Mouse (Mus musculus) layer of hippocampus, adult 11-12 months (tissue): Measurements from ENCODE around the gene Ctnna3.

ENCODE experiments used
- DNase-seq: peaks from one replicate; pipeline ENCODE4 v3.0.0; 2022; ENCODE audit warnings: low spot score

Gene Ctnna3

GRCm38 (mm10) chr10:64076410-64077052 is 646.6 kb downstream of the Ctnna3 start:
- no peak for DNase-seq

GRCm38 (mm10) chr10:64082345-64082744 is 652.4 kb downstream of the Ctnna3 start:
- no peak for DNase-seq

GRCm38 (mm10) chr10:64083813-64084212 is 653.9 kb downstream of the Ctnna3 start:
- no peak for DNase-seq

DNA sequence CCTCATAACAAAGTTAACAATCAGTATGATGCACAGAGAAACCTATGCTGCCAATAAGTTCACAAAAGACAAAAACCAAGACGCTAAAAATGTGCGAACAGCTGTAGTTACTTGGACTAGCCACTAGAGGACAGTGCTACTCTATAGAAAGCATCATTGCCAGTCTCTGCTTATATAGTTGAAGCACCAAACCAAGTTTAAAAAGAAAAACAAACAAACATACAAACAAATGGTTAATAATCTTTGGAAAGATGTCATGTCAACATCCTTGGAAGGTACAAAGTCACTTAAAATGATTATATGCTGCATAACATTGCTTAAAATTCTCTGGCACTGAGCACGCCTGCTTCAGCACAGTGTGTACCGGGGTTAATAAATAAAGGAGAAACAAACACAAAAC is 654.6 kb downstream of the Ctnna3 start:
- no peak for DNase-seq

DNA sequence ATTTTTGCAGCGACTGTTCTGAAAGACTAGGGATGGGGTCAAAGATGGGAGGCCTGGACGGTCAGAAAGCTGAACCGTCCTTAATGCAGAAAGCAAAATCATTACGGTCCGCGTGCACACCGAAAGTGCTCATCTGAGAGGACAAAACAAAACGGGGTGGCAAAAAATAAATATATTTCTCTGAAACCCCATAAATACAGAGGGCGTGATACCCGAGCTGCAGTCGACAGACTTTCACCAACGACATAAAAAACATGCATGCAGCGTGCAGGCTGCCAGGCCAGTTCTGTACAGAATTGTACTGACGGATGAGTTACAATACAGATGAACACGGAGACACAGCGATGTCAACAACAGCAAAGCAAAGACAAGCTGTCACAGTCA is 656.3 kb downstream of the Ctnna3 start:
- no peak for DNase-seq

DNA sequence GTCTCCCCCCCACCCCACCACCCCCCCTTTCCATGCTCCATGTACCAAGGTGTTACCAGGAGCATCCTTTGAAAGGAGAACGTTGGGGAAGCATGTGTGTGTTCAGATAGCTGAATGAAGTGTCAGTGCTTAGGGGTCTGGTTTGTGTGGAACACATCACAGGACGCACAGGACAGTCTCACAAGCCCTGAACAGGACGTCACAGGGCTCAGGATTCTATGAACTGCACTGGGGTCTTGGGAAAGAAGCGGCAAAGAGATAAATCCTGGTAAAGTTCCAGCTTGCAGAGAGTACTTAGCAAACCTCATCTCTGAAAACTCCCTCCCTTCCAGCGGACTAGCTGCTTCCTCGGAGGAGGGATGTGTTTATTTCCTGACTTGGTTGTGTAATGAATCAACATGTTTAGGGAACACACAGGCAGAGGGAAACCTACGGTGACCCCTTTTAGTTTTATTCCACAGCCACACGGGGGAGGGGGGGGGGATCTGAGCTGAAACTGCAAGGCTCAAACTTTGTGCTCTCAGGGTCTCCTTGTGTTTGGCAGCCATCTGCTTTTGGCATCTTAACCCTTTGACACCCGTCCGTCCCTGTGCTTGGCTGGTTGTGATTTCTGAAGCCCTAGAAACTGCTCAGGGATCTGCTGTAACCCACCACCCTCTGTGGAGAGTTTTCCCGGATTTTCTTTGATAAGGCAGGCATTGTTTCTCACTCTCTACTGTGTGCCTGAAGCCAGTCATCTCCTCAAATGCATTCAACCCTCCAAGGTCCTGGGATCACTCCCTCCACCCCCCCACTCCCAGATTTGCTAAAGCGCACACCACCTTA is 656.9 kb downstream of the Ctnna3 start:
- DNase-seq: no peak

DNA sequence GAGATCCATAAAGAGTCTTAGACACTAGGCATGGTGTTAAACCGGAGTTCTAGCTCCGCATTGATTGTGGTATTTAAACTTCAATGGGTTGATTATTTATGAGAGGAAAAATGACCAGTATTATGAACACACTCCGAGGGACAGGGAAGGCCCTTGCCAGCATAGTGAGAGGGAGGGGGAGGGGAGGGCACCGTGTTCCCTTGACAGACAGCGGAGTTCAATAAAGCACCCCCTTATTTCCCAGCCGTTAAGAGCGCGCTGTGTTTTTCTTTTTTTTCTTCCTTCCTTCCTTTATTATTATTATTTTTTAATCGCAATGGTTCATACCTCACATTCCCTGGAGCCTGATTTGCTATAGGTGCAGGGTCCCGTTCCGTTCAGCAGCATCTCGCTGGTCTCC is 657.6 kb downstream of the Ctnna3 start:
- DNase-seq: no peak

- DNase-seq: peak; percentile 26
These were observed 658.3 kb downstream of the Ctnna3 start for GRCm38 (mm10) chr10:64087936-64088773.

GRCm38 (mm10) chr10:64088774-64089460 is 659.0 kb downstream of the Ctnna3 start:
- no peak for DNase-seq

DNA sequence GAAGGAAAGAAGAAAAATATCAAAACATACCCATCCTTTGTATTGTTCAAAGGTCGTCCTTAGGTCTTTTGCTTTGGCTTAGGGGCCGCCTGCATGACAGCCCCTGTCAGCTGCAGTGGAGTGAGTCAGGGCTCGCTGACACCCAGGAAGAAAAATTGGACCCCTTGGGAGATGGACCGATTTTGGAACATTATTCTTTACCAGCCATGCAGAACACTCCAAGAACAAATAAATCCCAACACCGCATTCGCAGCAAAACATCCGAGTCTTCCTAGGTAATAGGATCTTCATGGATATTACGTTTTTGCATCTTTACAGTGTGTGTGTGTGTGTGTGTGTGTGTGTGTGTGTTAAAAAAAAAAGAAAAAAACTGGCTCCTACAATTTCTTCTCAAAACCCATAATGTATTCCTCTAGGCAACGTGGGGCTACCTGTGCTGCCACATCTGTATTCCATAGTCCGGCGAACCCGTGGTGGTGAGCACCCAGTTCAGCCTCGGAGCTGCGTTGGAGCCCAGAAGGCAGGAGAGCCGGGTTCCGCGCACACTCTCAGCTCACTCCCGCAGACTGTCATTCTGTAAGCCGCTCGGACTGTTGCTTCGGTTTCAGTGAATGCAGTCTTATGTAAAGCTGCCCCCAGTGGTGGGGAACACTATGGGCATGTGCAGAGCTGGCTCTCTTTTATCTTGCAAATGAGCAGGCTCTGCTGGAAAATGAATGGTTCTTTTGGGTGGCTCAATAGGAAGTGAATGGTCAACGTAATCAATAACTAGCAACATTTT is 660.0 kb downstream of the Ctnna3 start, which contains the start of gene Lrrtm3:
TSS of gene Lrrtm3 (minus strand) at position 598 of the 781 bp plus-strand sequence.
- peak; percentile 84 for DNase-seq

- DNase-seq: no peak
These were observed 666.6 kb downstream of the Ctnna3 start for GRCm38 (mm10) chr10:64096532-64096931.

DNA sequence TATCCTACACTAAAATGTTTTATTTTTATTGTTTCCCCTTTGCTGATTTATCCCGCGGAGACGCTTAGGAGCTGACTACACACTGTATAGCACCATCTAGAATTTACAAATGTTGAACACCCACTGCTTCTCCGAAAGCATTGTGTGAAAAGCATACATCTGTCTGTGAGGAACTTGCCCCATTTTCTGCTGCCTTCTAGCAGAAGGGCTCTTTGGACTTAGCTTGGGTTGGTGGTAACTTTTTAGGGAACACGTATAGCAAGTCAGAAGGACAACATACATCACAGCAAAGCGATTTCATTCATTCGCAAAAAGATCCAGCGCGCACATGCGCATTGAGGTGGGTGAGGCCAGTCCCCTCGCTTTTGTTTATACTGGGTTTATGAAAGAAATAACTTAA is 685.3 kb downstream of the Ctnna3 start:
- no peak for DNase-seq

GRCm38 (mm10) chr10:64118833-64119232 is 688.9 kb downstream of the Ctnna3 start:
- DNase-seq: no peak

- peak; percentile 5 for DNase-seq
These were observed 700.7 kb downstream of the Ctnna3 start for GRCm38 (mm10) chr10:64130397-64131150.

- no peak for DNase-seq
These were observed 703.6 kb downstream of the Ctnna3 start for GRCm38 (mm10) chr10:64133461-64133860.

GRCm38 (mm10) chr10:64135481-64135880 is 705.6 kb downstream of the Ctnna3 start:
- DNase-seq: no peak

GRCm38 (mm10) chr10:64146511-64146910 is 716.6 kb downstream of the Ctnna3 start:
- DNase-seq: no peak

GRCm38 (mm10) chr10:64181696-64182095 is 751.8 kb downstream of the Ctnna3 start:
- DNase-seq: no peak

DNA sequence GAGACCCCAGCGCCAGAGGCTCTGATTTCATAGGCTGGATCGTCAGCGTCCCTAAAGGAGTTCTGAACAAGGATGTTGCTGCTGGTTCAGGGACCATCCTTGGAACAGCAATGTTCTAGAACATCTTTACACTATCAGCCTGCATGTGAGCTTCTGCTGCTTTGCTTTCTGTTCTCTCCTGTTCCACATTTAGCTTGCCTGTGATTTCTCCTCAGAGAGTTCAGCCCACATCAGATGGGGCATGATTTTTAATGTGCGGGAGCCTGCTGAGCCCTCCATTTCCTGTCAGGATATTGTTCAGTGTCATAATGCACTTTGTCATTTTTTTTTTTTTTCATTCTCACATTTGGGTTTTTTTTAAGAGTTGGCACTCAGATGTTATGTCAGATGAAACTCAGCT is 752.8 kb downstream of the Ctnna3 start:
- no peak for DNase-seq

DNA sequence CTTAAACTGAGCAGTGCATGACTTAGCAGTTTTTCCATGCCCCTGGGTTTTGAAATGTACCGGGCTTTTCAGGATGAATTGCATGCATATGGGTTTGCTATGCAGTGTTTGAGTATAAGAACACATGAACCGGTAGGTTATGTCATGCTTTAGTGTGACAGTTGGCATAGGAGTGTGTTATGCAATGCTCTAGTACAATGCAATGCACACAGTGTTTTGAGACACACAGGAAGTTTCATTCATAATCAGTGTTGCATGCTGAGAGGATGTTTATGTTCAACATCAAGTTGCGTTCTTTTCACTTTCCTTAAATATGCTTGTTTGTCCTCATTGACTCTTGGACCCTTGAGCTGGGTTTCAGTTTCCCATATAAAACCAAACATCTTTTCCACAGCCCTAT is 758.1 kb downstream of the Ctnna3 start:
- no peak for DNase-seq
